Mouse (Mus musculus): ENCODE results near the gene Myl10.
A peak's percentile ranks its signal among the peaks of the same experiment; 100 is the strongest.
"Not testable (repeated sequence)": the region's sequence is repeated elsewhere in the genome, so short reads cannot be mapped to it uniquely, and the experiment has no call there.

Gene Myl10

GRCm38 (mm10) chr5:136706803-136707202, 13.9 kb downstream of the Myl10 start:
- DNase-seq, result peak; percentile 18

- DNase-seq, result no peak
Observed at GRCm38 (mm10) chr5:136708116-136708515, 15.2 kb downstream of the Myl10 start.

- no peak for DNase-seq
Observed at GRCm38 (mm10) chr5:136710742-136711141, 17.8 kb downstream of the Myl10 start.

- no peak for DNase-seq
Observed at GRCm38 (mm10) chr5:136714232-136714875, 21.4 kb downstream of the Myl10 start.

- no peak for DNase-seq
Observed at GRCm38 (mm10) chr5:136714879-136715278, 21.9 kb downstream of the Myl10 start.

GRCm38 (mm10) chr5:136716696-136717572, 24.0 kb downstream of the Myl10 start:
- no peak for DNase-seq

- no peak for DNase-seq
Observed at GRCm38 (mm10) chr5:136717573-136717854, 24.6 kb downstream of the Myl10 start.

GRCm38 (mm10) chr5:136718656-136719055, 25.7 kb downstream of the Myl10 start:
- DNase-seq, result no peak

- no peak for DNase-seq
Observed at GRCm38 (mm10) chr5:136721596-136721995, 28.6 kb downstream of the Myl10 start.

GRCm38 (mm10) chr5:136726271-136726670, 33.3 kb downstream of the Myl10 start:
- not testable (repeated sequence) for DNase-seq

- DNase-seq, result no peak
Observed at GRCm38 (mm10) chr5:136738918-136739317, 46.0 kb downstream of the Myl10 start.

- no peak for DNase-seq
Observed at GRCm38 (mm10) chr5:136746596-136746995, 53.6 kb downstream of the Myl10 start.

Measured in kidney, adult 11 months (tissue).